Mouse (Mus musculus): ENCODE measurements around the gene Eea1.

- TF ChIP-seq ZNF384 (IDR thresholded peaks at IDR 0.05; ENCODE audit: low read depth, low read length) (no peak), MAFK (IDR thresholded peaks at IDR 0.05; ENCODE audit: insufficient read depth, low read depth, low read length) (no peak), CHD2 (IDR thresholded peaks at IDR 0.05; ENCODE audit: low read depth, low read length) (no peak)
These were observed 31.1 kb upstream of the Eea1 start for GRCm38 (mm10) chr10:95909246-95909909.

Measured in ES-E14 (cell line).